Mouse (Mus musculus): ENCODE measurements around the gene Zfp710. TPM values are rescaled to one million over a fixed set of nuclear protein-coding genes. Genes with fewer than 3 reads are reported as not detected.
A peak's percentile ranks its signal among the peaks of the same experiment; 100 is the strongest.
"Not testable (repeated sequence)": the region's sequence is repeated elsewhere in the genome, so short reads cannot be mapped to it uniquely, and the experiment has no call there.

Gene Zfp710
- total and polyA plus RNA-seq, 3 experiments: 7.6 to 16.2 (median 14.4) TPM

GRCm38 (mm10) chr7:79986717-79987116 is 37.9 kb upstream of the Zfp710 start:
- dilution Hi-C loops (cut with MboI; ENCODE audit: extremely low pct_ligation_motif_present, extremely low pct_unique_long_range_greater_than_20kb, low sequenced_read_pairs): no loop called here

GRCm38 (mm10) chr7:79987745-79988144 is 36.9 kb upstream of the Zfp710 start:
- H3K27ac ChIP-seq (ENCODE audit: insufficient read depth, low read depth): no peak overlapping the region
- no peak overlapping the region for H3K4me2 ChIP-seq (ENCODE audit: insufficient read depth, low read depth, poor library complexity, severe bottlenecking)
- no peak overlapping the region for H3K4me3 ChIP-seq (replicated peaks in 1 of 3; ENCODE audit: low read depth in 2 of 3, low read length in 2 of 3, poor library complexity in 1 of 3)
- in situ Hi-C loops (cut with MboI; ENCODE audit: low pct_ligation_motif_present, low pct_unique_long_range_greater_than_20kb, low sequenced_read_pairs): no loop called here
- H3K4me1 ChIP-seq (ENCODE audit: control insufficient read depth in 1 of 2, insufficient read depth in 2 of 2): peaks cover 3 to 11% of the 10 kb centered on the region in 2 experiments
- TF ChIP-seq MXI1 (IDR thresholded peaks at IDR 0.05; ENCODE audit: low read depth, low read length) (no peak), ETS1 (conservative IDR thresholded peaks at IDR 0.05; ENCODE audit: low read depth, low read length) (no peak), TCF12 (IDR thresholded peaks at IDR 0.05; ENCODE audit: low read depth, low read length) (no peak), CHD2 (IDR thresholded peaks at IDR 0.05; ENCODE audit: low read length) (no peak), MAFK (IDR thresholded peaks at IDR 0.05; ENCODE audit: insufficient replicate concordance, low read length) (peak; percentile 99)
- H3K36me3 ChIP-seq (replicated peaks in 1 of 2; ENCODE audit: control insufficient read depth in 1 of 2, insufficient read depth in 1 of 2, low read length in 1 of 2): no peaks in the 10 kb centered on the region
- peak; percentile 57 for DNase-seq (ENCODE audit: extremely low read depth)
- H3K9me3 ChIP-seq (replicated peaks; ENCODE audit: low read length): no peaks in the 10 kb centered on the region
- no peaks in the 10 kb centered on the region for H3K79me2 ChIP-seq (replicated peaks; ENCODE audit: control insufficient read depth, extremely low read depth, insufficient read depth, poor library complexity, severe bottlenecking)
- dilution Hi-C loops (cut with MboI; ENCODE audit: extremely low pct_ligation_motif_present, extremely low pct_unique_long_range_greater_than_20kb, low sequenced_read_pairs): no loop called here
- H3K9ac ChIP-seq (ENCODE audit: insufficient read depth, low read depth): peak overlapping the region; percentile 38; the same call in 1 of the 2 replicates
- no peaks in the 10 kb centered on the region for H3K27me3 ChIP-seq (replicated peaks)

More at GRCm38 (mm10) chr7:79986717-79987116, 37.9 kb upstream of the Zfp710 start:
- H3K27me3 ChIP-seq (replicated peaks): no peaks in the 10 kb centered on the region
- TF ChIP-seq ZC3H11A (IDR thresholded peaks at IDR 0.05; ENCODE audit: low read depth, low read length) (no peak), GABPA (IDR thresholded peaks at IDR 0.05; ENCODE audit: insufficient replicate concordance, low read depth, low read length) (no peak), JUND (conservative IDR thresholded peaks at IDR 0.05; ENCODE audit: low read depth, low read length) (no peak), E2F4 (IDR thresholded peaks at IDR 0.05; ENCODE audit: insufficient replicate concordance, low read depth, low read length) (no peak), BHLHE40 (IDR thresholded peaks at IDR 0.05; ENCODE audit: low read depth, low read length) (no peak), UBTF (IDR thresholded peaks at IDR 0.05; ENCODE audit: low read depth, low read length) (no peak), POLR2A (IDR thresholded peaks at IDR 0.05; ENCODE audit: low read depth, low read length) (no peak), NRF1 (IDR thresholded peaks at IDR 0.05; ENCODE audit: low read depth, low read length) (no peak)
- peaks cover 3 to 11% of the 10 kb centered on the region in 2 experiments for H3K4me1 ChIP-seq (ENCODE audit: control insufficient read depth in 1 of 2, insufficient read depth in 2 of 2)
- no peaks in the 10 kb centered on the region for H3K9me3 ChIP-seq (replicated peaks; ENCODE audit: low read length)
- no peak overlapping the region for H3K4me2 ChIP-seq (ENCODE audit: insufficient read depth, low read depth, poor library complexity, severe bottlenecking)
- H3K27ac ChIP-seq (ENCODE audit: insufficient read depth, low read depth): no peak overlapping the region
- DNase-seq (ENCODE audit: extremely low read depth): no peak
- H3K4me3 ChIP-seq (replicated peaks in 1 of 3; ENCODE audit: low read depth in 2 of 3, low read length in 2 of 3, poor library complexity in 1 of 3): no peak overlapping the region
- H3K79me2 ChIP-seq (replicated peaks; ENCODE audit: control insufficient read depth, extremely low read depth, insufficient read depth, poor library complexity, severe bottlenecking): no peaks in the 10 kb centered on the region
- no peak overlapping the region for H3K9ac ChIP-seq (ENCODE audit: insufficient read depth, low read depth)
- no peaks in the 10 kb centered on the region for H3K36me3 ChIP-seq (replicated peaks in 1 of 2; ENCODE audit: control insufficient read depth in 1 of 2, insufficient read depth in 1 of 2, low read length in 1 of 2)
- in situ Hi-C loops (cut with MboI; ENCODE audit: low pct_ligation_motif_present, low pct_unique_long_range_greater_than_20kb, low sequenced_read_pairs): no loop called here

GRCm38 (mm10) chr7:79988466-79988865 is 36.1 kb upstream of the Zfp710 start:
- H3K4me3 ChIP-seq (replicated peaks in 1 of 3; ENCODE audit: low read depth in 2 of 3, low read length in 2 of 3, poor library complexity in 1 of 3); H3K79me2 ChIP-seq (replicated peaks; ENCODE audit: control insufficient read depth, extremely low read depth, insufficient read depth, poor library complexity, severe bottlenecking); H3K36me3 ChIP-seq (replicated peaks in 1 of 2; ENCODE audit: control insufficient read depth in 1 of 2, insufficient read depth in 1 of 2, low read length in 1 of 2); DNase-seq (ENCODE audit: extremely low read depth); in situ Hi-C loops (cut with MboI; ENCODE audit: low pct_ligation_motif_present, low pct_unique_long_range_greater_than_20kb, low sequenced_read_pairs); H3K27ac ChIP-seq (ENCODE audit: insufficient read depth, low read depth); H3K4me2 ChIP-seq (ENCODE audit: insufficient read depth, low read depth, poor library complexity, severe bottlenecking); dilution Hi-C loops (cut with MboI; ENCODE audit: extremely low pct_ligation_motif_present, extremely low pct_unique_long_range_greater_than_20kb, low sequenced_read_pairs); H3K9ac ChIP-seq (ENCODE audit: insufficient read depth, low read depth); H3K27me3 ChIP-seq (replicated peaks); H3K9me3 ChIP-seq (replicated peaks; ENCODE audit: low read length): not testable (repeated sequence)
- peaks cover 3 to 11% of the 10 kb centered on the region in 2 experiments for H3K4me1 ChIP-seq (ENCODE audit: control insufficient read depth in 1 of 2, insufficient read depth in 2 of 2)

Data from CH12.LX (cell line).